Mouse (Mus musculus) urinary bladder, adult 2 months (tissue): Measurements from ENCODE around the gene Bptf. TPM values are rescaled to one million over a fixed set of nuclear protein-coding genes. Genes with fewer than 3 reads are reported as not detected.
"Not testable (repeated sequence)": the region's sequence is repeated elsewhere in the genome, so short reads cannot be mapped to it uniquely, and the experiment has no call there.

Experiments
- DNase-seq: peaks from one replicate; pipeline ENCODE4 v3.0.0; 2022; ENCODE audit warnings: low spot score
- polyA plus RNA-seq: library from polyadenylated mRNA; depleted of rRNA; stranded (reverse); fragments of >200 nt; gene quantifications from 2 replicates; pipeline ENCODE4 v1.2.3, GENCODE M21; 2012; rRNA removed

The Bptf gene
- polyA plus RNA-seq = 23.2 and 36.2 TPM in 2 replicates

DNA sequence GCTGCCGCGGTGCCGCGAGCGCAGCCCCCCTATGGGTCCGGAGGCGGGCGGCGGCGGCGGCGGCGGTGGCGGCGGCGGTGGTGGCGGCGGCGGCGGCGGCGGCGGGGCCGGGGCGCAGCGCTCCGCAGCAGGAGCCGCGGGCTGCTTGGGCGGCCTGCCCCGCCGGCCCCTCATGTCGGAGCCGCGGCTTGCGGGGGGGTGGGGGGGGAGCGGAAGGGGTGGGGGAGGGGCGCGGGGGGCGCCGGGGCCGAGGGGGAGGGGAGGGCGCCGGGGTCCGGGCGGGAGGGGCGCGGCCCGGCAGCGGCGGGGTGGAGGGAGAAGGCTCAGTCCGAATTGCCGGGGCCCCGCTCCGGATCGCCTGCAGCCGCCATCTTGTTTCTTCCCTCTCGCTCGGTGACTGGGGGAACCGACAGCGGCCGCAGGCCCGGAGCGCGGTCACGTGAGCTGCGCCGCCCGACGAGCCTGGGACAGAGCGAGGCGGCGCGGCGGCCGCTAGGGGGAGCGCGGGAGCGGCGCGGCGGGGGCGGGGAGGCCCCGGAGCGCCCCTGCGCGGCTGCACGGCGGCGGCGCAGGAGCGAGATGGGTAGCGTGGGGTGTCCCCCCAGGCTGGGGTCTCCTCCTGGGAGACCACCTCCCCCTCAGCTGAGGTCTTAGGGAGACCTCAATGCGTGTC, at the start of gene Bptf:
Gene Bptf (minus strand): TSS at position 379 of the 673 bp plus-strand sequence.
- DNase-seq = peak; percentile 87

DNA sequence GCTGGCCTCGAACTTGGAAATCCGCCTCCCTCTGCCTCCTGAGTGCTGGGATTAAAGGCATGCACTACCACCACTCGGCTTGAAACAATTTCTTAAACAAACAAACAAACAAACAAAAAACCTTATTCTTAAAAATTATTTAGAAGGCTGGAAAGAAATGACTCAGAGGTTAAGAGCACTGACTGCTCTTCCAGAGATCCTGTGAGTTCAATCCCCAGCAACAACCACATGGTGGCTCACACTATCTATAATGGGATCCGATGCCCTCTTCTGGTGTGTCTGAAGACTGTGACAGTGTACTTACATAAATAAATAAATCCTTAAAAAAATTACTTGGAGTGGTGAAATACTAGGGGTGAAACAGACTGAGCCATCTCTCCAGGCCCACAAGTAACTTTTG, 29.3 kb upstream of the Bptf start:
- DNase-seq = no peak

DNA sequence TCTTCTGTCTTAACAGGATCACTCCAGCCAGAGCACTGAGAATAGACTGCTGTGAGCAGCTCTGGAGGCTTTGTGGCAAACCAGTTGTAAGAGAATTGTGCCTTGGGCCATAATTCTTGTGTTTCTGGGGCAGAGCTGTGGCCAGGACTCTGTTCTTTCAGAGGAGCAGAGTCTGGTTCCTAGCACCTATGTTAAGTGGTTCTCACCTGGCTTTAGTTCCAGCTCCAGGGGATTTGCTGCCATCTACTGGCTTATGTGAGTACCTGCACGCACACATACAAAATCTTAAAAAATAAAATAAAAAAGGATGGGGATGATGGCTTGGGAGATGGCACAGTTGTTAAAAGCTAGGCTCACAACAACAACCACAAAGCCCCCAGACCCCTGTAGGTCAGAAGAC, 27.1 kb upstream of the Bptf start:
- DNase-seq = no peak

DNA sequence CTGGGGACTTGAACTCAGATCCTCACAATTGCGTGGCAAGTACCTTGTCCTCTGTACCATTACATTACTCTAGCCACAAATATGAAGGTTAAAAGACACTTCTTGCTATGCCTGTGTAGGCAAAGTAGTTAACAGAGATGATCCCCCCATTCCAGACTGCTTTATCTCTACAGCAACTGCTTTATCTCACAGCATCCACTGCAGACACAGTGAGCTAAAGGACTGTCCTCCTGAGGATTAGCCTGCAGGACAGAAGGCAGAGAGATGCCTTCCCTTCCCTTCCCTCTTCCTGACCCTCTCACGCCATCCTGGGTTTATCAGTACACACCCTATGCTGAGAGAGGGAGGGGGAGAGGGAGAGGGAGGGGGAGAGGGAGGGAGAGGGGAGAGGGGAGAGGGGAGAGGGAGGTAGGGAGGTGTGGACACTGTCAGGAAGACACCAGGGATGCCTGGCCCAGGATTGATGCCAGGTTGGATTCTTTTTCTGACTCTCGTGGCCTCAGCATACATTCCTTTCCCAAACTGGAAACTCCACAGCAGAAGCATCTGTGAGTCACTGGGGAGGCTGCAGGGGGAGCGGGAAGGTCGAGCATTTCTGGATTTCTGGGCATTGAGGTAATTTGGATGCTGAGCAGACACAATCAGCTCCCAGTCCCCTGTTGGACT, 25.2 kb upstream of the Bptf start:
- no peak for DNase-seq

DNA sequence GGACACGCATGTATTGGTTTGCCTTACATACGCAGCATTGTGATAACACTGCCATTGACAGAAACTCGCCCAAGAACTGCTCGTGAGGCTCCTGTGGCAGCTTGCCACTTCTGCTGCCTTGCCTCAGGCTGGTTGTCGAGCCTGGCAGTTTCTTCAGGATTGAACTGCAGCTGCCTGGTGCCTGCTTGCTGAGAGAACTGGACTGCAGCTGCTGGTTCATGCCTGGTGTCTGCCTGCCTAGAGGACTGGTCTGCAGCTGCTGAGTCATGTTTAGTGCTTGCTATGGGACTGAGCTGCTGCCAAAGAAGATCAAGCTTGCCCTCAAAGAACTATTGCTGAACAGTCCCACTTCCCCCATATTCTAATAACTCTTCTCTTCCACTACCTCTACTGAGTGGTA, 23.4 kb upstream of the Bptf start:
- no peak for DNase-seq

DNA sequence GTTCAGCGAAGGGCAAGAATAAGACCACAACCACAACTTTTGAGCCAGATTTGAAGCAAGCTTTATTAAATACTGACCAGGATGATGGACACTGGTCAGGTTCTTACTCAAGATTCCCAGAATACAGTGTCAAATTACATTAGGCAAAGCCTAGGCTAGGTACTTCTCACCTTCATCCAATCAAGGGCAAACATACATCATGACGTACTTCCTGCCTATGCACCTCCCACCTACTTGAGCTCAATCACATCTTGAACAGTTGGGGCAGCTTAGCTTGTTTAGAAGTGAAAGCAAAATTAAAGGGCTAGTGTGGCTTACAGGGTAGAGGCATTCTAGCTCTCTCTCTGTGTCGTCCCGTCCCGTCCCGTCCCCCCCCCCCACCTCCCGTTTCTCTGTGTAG, 22.5 kb upstream of the Bptf start:
- no peak for DNase-seq

DNA sequence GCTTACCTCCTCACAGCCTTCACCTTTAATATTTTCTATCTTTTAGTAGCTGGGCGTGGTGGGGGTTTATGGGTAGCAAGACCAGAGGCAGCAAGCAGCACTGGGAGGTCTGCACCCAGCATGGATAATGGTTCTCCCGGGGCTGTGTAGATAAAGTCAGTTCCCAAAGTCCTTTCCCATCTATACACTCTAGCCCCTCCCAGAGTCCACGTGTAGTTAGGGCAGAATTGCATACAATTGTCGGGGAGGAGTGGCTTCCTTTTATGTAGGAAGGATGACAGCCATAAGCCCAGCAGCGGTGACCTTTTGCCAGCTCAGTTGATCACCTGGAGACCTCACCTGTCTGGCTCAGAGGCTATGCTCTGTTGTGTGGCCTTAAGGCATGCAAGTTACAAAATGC, 21.7 kb upstream of the Bptf start:
- no peak for DNase-seq

DNA sequence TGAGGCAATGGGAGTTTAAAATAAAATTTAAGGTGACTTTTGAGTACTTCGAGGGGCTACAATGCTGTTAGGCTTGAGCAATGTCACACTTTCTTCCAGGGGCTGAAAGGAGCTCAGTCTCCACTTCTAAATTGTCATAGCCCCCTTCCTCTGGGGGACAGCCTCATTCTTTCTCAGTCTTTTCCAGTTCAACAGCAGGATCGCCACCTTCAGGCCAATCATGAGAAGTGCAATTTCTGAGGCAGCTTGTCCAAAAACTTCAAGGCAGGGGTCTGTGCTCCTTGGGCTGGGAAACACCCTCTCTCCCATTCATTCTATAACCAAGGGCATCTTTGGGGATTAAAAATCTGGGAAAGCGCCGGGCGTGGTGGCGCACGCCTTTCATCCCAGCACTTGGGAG, 19.9 kb upstream of the Bptf start:
- no peak for DNase-seq

DNA sequence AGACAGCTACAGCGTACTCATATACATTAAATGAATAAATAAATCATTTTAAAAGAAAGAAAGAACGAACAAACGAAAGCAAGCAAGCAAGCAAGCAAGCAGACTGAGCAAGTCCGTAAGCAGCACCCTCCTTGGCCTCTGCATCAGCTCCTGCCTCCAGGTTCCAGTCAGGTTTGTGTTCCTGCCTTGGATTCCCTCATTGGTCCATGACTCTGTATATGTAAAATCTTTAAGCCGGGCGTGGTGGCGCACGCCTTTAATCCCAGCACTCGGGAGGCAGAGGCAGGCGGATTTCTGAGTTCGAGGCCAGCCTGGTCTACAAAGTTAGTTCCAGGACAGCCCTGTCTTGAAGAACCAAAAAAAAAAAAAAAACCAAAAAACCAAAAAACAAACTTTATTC, 12.0 kb upstream of the Bptf start:
- DNase-seq = not testable (repeated sequence)

DNA sequence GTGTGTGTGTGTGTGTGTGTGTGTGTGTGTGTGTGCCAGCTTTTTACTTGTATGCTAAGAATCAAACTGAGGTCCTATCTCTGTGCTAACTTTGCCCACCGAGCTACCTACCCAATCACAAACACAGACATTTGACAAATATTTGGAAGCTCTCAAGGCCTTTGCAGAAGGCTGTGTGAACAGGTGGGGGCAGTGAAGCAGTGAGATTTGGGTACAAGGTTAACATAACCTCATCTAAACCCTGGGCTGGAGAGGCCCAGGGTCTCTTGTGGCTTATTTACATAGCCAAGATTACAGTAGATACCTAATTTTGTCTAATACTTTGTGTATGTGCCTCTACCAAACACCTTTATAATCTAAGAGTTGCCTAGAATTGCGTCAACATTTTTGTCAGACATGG, 10.5 kb upstream of the Bptf start:
- no peak for DNase-seq

DNA sequence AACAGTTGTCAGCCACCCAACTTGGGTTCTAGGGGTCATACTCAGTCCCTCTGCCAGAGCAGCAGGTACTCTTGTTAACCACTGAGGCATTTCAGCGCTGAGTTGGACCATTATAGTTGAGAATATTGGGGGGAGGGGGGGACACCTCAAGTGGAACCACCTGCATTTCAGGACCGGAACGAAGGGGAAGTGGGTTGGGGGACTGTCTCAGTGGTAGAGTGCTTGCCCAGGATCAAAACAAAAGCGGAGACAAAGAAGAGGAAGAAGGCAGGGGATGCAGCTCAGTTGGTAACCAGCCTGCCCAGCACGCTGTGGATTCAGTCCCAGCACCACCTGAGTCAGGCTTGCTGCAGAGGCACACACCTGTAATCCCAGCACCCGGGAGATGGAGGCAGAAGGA, 8.8 kb upstream of the Bptf start:
- no peak for DNase-seq

DNA sequence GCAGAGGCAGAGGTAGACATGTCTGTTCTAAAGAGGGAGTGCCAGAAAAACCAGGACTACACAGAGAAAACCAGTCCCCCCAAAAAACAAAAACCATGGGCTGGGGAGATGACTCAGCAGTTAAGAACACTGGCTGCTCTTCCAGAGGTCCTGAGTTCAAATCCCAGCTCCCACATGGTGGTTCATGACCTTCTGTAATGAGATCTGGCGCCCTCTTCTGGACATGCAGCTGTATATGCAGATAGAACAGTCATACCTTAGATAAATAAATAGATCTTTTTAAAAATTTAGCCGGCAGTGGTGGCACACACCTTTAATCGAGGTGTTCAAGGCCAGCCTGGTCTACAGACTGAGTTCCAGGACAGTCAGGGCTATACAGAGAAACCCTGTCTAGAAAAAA, 6.7 kb upstream of the Bptf start:
- no peak for DNase-seq

DNA sequence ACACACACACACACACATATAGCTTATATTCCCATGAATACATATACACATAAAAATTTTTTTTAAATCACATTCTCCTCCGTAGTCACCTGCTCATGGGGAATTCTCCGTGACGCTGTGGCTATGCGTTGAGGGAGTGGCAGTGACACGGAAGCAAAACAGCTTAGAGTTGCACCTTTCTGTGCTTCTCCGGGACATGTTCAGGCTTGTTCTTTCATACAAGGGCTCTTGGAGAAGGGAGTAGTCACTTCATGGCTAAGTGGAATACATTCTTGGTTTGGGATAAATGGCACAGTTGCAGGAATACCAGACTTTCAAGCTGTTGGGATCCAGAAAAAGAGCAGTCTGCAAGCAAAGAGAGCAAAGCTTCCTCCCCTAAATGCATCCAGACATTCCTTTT, 5.7 kb upstream of the Bptf start:
- no peak for DNase-seq

DNA sequence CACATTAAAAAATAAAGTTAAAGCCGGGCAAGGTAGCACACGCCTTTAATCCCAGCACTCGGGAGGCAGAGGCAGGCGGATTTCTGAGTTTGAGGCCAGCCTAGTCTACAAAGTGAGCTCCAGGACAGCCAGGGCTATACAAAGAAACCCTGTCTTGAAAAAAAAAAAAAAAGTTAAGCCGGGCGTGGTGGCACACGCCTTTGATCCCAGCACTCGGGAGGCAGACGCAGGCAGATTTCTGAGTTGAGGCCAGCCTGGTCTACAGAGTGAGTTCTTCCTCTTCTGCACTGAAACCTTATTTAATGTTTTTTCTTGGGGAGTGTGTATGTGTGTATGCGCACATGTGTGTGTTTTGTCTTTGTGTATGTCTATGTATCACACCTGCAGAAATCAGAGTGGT, 4.5 kb upstream of the Bptf start:
- DNase-seq = not testable (repeated sequence)

DNA sequence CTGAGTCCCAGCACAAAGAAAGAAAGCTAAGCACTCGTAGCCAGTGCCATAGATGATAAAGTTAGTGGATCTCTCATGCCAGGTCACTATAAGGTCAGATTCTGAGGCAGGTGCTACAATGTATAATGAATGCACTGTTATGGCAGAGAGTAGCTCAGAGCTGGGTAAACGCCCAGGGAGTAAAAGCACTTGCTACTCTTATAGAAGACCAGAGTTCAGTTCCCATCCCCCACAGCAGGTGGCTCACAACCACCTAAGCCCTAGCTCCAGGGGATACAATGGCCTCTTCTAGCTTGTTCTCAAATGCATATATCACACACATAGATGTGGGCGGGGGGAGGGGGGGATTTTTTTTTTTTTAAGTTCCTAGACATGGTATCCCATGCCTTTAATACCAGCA, 3.8 kb upstream of the Bptf start:
- DNase-seq = no peak

DNA sequence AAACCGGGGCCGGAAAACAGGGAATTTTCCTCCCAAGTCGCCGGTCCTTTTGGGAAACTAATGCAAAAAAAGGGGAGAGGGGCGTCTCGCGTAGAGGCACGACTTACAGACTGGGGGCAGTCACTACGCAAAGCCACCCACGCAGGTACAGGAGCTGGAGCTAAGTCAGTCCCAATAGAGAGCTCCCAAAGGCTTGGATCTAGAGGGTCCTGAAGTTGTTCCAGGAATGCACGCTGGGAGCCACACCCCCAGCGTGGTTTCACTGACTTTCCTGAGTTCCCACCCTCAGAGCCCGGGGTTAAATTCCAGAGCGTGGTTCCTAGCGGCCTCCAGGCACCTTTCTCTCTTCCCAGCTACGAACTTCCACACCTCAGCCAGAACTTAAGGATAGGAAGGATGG, 499 bp upstream of the Bptf start:
- DNase-seq = no peak

DNA sequence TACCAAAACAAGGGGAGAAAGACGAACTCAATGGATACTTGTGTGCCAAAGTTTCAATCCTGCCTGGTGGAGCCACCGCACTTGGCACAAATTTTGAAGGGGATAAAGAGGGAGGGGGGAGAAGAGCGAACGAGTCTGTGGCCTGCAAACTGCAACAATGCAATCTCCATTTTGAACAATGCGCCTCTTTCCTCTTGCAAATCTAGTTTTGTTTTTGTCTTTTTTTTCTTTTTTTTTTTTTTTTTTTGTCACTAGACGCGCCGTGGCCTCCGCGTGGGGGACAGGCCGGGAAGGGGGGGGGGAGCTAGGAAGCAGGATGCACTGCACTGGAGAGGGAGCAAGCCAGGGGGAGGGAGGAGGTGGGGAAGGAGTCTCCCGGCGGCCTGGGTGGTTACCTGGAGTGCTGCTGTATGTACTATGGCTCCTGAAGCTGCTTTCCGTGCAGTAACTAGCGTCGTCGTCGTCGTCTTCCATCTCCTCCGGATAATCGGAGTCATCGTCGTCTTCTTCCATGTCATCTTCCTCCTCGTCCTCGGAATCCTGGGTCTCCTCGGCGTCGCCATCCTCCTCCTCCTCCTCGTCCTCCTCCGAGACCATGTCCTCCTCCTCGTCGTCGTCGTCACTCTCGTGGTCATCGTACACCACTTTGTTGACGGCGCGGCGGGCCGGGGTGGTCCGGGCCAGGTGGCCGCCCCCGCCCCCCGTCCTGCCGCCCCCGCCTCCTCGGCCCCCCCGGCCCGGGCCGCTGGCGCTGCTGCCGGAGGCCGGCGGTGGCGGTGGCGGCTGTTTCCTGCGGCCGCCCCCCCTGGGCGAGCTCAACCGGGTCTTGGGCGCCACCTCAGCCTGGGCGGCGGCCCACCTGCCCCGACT, 813 bp downstream of the Bptf start:
- DNase-seq = peak; percentile 72

DNA sequence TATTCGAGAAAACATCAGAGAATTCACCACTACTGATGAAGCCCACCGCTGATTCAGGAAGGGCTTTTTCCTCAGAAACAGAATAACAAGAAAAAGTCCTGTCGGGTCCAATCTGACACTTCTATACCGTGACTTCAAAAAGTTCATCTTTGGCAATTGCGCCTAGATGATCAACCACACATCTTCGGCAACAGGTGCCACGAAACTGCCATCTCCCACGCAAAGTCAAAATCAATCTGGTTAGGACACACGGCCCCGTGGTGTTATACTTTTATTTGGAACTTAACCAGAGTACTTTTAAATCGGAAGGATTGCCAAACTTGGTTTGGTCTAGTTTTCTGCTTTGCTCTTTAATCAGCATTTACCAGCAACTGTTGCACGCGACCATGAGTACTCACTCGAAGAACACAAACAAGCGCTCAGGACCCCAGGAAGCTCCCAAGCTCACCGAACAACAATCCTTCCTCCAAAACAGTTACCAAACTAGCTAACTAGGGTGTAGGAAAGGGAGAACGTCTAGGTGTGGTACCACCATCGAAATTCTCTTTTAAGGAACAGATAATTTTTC, 1.6 kb downstream of the Bptf start:
- no peak for DNase-seq

DNA sequence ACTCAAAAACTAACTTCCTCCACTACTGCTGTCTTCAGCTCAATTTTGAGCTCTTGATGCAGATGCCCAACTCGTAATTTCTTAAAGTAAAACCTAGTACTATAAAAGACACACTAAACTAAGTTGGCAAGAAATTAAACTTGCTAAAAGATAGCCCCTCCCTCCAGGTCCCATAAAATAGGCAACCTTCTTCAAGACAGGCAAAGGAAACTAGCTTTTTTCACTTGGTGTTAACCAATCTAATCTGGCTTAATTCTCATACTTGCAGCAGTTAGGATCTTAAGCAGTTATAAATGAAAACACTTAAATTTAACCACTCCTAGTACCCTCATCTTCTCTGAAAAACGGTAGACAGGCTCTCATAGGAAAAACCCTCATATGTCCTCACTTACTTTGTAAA, 2.3 kb downstream of the Bptf start:
- no peak for DNase-seq

DNA sequence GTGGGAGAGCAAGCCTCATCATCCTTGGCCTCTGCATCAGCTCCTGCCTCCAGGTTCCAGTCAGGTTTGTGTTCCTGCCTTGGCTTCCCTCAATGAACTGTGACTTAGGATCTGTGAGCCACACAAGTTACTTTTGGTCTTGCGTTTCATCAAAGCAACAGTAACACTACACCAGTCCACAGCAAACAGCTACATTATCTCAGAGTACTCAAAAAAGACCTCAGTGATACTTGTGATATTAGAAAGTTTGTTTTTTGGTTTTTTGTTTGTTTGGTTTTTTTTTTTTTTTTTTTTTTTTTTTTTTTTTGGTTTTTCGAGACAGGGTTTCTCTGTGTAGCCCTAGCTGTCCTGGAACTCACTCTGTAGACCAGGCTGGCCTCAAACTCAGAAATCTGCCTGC, 5.2 kb downstream of the Bptf start:
- not testable (repeated sequence) for DNase-seq

DNA sequence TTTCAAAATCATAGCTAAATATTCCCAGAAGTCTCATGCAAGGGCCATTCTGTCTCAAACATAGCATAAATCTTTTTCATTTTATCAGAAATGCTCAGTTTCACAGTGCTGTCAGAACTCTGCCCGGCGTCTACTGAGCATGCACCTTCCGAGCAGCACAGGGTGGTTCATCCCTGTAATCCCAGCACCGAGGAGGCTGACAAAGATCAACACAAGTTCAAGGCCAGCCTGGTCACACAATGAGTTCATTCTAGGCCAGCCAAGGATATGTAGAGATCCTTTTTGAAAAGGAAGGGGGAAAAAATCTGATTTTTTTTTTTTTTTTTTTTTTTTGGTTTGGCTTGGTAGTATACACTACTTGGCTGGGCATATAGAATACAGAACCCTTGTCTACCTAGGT, 6.9 kb downstream of the Bptf start:
- DNase-seq = no peak

DNA sequence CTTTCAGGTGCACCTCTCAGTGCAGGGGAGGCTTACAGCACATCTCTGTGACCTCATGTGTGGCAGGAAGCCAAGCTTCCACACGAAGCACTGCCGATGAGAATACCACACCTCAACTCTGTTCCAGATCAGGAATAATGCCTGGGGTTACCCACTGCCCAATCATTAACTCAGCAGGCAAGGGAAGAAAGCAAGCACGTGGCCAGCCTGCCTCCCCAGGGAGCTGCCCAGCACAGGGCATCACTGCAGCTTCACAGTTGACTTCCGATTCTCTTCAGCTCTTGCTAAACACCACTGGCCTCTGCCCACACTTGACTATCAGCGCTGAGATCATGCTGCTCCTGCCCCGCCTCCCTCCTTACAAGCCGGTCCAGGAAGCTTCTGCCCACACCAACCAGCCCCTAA, 7.6 kb downstream of the Bptf start:
- no peak for DNase-seq

DNA sequence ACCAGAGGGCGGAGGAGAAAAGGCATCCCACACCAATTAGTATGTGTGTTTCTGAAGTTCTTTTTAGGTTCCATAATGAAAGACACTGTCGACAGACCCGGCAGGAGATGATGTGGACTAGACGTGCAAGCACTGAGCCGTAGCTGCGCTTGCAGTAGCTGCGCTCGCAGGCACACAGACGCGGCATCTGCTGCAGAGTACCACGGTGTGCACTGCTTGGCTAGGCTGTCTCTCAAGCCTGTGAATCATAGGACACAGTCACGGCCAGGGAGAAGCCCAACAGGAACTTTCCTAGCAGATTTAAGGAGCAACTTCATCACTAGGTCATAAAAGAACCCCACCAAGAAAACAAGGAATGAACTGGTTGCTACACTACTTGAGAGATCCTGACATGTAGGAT, 14.1 kb downstream of the Bptf start:
- DNase-seq = no peak
